Mouse (Mus musculus) spleen, adult 2 months (tissue): ENCODE data around the gene Sema3a.

Source experiments
- CTCF ChIP-seq: fragments of 200-500 bp; IDR thresholded peaks from 2 replicates; pipeline ENCODE4 v1.5.1; 2011; ENCODE audit warnings: mild to moderate bottlenecking, inconsistent platforms; ENCODE audit not compliant: insufficient read depth, insufficient read length, insufficient replicate concordance; ENCODE audit errors: extremely low read depth
- POLR2A ChIP-seq: fragments of 200-500 bp; IDR thresholded peaks from 2 replicates; pipeline ENCODE4 v1.6.1; 2011; ENCODE audit warnings: low read depth, low read length, inconsistent platforms

DNA sequence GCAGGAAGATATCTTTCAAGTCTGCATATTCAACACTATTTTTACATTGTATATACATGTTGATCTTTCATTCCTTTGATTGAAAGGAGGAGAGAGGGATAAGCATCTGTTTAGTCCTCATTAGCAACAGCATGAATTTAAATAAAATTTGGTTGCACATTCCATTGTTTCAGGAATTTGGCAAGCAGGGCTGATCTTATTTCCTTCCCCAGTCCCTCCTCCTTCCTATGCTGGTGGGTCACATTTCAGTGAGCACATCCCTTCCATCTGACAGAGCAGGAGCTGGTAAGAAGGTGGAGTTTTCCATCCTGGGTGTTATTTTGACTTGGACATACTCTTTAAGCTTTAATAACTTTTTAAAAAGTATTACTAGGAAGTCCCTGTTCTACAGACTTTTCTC lies 315.9 kb downstream of the Sema3a start:
- TF ChIP-seq CTCF (no peak), POLR2A (no peak)
